Mouse (Mus musculus): ENCODE measurements around the gene Mrps16.

Gene Mrps16

GRCm38 (mm10) chr14:20368271-20368670, 25.2 kb downstream of the Mrps16 start:
- DNase-seq (ENCODE audit: low read depth): peak; percentile 33

GRCm38 (mm10) chr14:20363230-20363629, 30.2 kb downstream of the Mrps16 start:
- DNase-seq (ENCODE audit: low read depth): peak; percentile 48

GRCm38 (mm10) chr14:20347991-20348541, 45.4 kb downstream of the Mrps16 start, which contains the start of the genes Ecd and Fam149b:
Gene Ecd (minus strand): TSS chr14:20348121.
Gene Fam149b (plus strand): TSS chr14:20348162.
- peak; percentile 98 for DNase-seq (ENCODE audit: low read depth)

DNA sequence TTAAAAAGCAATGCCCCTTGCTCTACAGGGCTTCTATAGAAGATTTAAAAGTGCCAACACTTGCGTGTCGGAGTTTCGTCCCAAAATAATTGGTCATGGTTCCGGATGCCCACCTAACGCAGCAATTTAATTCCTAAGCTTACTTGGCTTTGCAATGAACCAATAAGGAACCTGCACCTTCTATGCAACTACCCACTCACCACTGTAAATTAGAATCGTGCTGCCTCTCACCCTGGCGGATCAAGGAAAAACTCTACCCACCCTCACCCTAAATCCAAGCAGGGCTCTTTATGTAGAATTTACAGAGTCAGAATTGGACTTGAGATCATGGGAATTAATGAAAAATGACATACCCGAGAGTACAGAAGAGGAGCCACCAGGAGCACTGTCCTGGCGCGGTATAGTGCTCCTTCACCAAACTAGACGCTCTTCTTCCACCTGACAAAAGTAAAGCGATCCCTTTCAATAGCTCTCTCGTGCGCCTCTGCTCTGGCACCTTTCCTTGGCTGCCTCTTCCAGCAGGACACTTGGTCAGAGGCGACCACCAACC, 45.9 kb downstream of the Mrps16 start:
- DNase-seq (ENCODE audit: low read depth): no peak

DNA sequence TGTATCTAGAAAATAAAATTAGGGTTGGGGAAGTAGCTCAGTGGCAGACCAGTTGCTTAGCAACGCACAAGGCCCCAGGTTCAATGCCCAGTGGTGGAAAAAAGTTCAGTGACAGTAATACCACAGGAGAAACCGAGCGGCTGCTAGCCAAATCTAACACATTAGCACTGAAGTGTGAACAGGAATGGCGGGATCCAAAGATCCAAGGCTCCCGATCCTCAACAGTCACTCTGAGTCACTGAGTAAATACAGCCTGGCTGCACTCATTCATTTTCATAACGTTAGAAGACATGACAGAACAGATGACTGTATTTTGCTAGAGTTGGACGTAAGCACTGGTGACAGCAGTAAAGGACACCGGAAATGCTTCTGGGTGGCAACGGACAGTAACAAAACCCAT, 47.5 kb downstream of the Mrps16 start:
- no peak for DNase-seq (ENCODE audit: low read depth)

DNA sequence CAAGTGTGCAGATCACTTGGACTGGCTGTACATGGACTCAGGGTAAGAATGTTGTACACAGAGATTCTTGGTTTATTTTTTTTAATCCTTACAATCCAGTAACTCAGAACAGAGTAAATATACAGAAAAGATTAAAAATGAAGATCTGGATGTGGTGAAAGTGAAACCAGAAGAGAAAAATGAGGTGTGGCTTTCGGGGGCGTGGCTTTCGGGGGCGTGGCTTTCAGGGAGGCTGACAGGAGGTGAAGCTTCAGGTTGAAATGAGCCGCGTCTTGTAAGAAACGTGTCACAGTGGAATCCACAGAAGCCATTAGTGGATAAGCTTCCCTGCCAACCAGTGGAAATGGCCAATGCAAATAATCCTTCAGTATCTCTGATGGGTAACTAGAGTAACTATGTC, 52.6 kb downstream of the Mrps16 start:
- peak; percentile 61 for DNase-seq (ENCODE audit: low read depth)

- DNase-seq (ENCODE audit: low read depth): peak; percentile 64
Measured at GRCm38 (mm10) chr14:20340149-20340548, 53.3 kb downstream of the Mrps16 start.

- peak; percentile 26 for DNase-seq (ENCODE audit: low read depth)
Measured at GRCm38 (mm10) chr14:20339415-20339814, 54.0 kb downstream of the Mrps16 start.
